Mouse (Mus musculus) retina, postnatal 1 day (tissue): ENCODE measurements around the gene Per3.
"Not testable (repeated sequence)": the region's sequence is repeated elsewhere in the genome, so short reads cannot be mapped to it uniquely, and the experiment has no call there.

ENCODE experiments used
- DNase-seq: peaks from one replicate; pipeline ENCODE4 v3.0.0-alpha.2; 2012

The Per3 gene

DNA sequence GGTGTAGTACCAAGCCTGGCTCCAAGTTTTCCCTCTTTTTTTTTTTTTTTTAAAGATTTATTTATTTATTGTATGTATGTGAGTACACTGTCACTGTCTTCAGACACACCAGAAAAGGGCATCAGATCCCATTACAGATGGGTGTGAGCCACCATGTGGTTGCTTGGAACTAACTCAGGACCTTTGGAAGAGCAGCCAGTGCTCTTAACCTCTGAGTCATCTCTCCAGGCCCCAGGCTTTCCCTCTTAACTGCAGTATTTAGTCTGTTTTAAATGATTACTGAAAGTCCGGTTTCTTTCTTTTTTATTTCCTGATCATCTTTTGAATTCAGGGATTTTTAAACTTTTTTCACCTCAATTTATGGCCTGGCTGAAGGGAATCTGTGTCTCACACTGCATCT lies 27.1 kb downstream of the Per3 start:
- not testable (repeated sequence) for DNase-seq

DNA sequence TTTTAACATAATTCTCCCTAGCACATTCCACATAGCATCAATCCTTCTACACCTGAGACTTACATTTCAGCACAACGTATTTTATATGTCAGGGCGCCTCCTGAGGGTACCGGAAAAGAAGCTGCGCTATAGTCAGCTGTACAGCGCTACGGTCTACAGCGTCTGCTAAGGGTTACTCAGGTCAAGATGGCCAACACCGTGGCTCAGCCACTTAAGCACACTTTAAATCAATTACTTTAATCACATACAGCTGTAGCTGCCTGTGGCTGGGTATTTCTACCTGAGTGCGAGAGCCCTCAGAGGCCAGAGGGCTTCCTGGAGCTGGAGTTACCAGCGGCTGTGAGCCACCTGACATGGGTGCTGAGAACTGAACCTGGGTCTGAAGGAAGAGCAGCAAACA lies 28.5 kb downstream of the Per3 start:
- DNase-seq, result no peak

DNA sequence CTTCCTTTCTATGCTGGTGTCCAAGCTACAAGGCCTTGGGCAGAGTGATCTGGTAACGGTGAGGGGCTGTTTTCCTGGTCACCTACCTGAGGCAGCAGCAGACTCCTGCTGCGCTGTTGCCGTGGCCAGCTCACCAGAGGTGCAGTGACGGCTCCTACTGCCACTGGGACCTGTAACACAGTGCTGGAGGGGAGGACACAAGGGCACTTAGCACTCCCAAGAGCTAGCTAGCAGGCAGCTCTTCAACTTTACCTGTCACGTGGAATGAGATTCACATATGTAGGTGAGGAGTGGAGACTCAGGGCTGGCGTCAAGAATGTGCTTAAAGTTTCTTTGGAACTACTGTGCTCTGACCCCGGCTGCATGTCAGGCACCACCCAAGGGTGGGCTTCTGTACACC lies 34.1 kb downstream of the Per3 start:
- no peak for DNase-seq

DNA sequence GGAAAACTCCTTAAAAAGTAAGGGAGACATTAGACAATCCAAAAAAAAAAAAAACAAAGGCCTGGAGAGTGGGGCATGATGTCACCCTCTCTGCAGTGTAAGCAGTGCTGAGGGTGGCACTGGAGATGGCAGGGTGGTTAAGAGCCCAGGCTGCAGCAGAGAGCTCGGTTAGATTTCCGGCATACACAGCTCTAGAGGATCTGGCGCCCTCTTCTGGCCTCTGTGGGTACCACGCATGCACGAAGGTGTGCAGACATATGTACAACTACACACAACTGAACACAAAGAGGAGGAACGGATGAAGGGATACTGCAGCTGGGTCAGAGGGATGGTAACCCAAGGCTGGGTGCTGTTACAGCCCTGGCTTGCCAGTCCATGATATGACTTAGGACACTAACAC lies 37.5 kb downstream of the Per3 start:
- peak; percentile 37 for DNase-seq

DNA sequence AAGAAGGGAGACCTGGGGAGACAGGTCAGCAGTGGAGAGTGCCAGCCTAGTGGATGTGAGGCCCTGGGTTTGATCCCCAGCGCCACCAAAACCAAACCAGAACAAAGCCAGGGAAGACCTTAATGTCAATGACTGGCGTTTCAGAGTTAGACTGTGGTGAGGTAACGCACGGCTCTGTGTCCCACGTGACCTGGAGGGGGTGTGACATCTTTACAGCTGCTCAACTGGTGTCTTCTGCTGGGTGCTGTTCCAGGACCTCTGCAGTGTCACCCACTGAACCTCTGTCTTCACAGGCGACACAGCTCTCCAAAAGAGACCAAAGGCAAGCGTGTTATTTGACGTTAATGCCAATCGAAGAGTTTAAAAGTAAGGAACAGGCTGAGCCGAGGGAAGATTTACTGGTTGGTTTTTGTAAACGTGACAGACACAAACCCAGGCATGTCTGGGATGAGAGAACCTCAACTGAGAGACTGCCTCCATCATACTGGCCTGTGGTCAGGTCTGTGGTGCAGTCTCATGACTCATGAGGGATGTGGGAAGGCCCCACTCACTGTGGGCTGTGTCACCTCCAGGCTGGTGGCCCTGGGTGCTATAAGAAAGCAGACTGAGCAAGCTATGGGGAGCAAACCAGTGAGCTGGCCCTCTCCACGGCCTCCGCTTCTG lies 38.7 kb downstream of the Per3 start:
- DNase-seq, result no peak

DNA sequence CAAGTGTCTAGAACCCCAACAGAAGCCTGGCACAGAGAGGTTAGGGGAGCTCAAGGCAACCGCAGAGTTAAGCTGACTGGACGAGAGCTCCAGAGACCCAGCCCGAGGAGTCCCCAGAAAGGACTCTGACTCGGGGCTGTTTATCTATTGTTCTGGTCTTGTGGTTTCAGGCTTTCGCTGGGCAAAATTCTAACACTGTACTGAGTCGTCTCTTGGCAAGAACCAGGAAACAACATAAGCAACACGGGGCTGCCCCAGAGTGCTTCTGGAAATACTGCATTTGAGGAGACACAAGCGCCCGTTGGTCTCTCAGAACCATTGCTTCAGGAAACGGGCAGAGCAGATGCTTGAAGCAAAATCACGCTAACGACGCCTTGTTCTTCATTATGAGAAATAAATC lies 43.1 kb downstream of the Per3 start:
- DNase-seq, result no peak

DNA sequence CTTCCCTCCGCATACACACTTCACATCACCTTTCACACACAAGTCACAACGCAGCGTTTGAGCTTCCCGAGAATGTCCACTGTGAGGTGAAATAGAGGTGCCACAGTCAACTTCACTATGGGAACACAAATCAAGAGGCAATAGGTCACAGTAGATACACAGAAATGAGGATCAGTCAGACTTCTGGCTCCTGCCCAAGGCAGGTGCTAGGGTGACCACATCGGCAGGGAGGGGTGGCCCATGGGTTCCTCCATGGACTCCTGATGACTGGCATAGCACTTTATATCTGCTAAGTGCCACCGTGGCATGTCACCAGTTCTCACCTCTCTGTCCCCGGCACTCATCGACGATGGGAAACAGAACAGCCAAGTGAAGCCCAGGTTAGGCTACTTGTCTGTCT lies 45.8 kb downstream of the Per3 start:
- DNase-seq, result no peak

DNA sequence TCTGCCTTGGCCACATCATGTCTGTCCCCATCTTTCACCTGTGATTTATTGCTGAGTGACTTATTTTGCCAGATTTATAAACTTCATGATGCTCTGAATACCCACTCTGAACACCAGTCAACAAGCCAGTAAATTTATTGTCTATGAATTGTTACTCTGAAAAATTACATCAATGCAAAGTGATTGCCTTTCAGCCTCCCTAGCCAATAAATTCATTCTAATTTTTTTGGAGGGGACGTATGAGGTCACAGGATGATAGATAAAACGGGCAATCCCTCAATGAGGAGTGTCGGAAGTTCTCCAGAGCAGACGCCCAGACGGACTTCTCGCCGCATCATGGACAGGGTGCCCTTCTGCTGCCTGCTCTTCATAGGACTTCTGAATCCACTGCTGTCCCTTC lies 47.7 kb downstream of the Per3 start, which contains the start of gene Uts2:
Gene Uts2 (plus strand): TSS at position 301 of the 400 bp plus-strand sequence.
- no peak for DNase-seq

DNA sequence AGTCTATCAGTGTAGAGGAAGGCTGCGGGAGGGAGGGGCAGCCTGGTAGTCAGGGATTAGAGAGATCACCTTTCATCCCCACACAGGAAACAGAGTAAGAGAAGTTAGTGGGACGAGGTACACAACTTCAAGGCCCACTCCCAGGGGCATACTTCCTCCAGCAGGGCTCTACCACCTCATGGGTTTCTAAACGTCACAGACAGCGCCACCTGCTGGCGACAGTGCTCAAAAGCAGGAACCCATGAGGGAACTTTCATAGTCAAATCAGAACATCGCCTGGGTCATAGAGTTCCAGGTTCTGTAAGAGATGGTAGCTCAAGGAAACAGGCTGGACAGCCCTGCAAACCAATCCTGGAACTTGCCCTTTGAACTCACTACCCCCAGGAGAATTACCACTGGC lies 54.3 kb downstream of the Per3 start:
- peak; percentile 38 for DNase-seq

DNA sequence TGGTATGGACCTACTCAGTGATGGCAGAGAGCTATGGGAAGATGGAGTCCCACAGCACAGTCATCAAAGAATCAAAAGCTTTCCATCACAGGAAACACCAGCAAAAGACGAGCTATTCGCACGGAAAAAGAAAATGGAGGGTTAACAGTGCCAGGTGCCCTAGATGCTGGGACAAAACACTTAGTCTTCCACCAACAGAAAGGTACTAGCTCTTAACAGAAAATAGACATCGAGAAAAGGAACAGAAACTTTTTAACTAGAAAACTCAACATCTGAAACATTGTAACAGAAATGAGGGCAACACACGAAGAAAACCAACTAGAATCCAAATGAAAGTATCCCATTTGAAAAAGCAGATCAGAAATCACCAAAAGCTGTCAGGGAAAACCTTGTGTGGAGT lies 64.3 kb downstream of the Per3 start:
- no peak for DNase-seq

DNA sequence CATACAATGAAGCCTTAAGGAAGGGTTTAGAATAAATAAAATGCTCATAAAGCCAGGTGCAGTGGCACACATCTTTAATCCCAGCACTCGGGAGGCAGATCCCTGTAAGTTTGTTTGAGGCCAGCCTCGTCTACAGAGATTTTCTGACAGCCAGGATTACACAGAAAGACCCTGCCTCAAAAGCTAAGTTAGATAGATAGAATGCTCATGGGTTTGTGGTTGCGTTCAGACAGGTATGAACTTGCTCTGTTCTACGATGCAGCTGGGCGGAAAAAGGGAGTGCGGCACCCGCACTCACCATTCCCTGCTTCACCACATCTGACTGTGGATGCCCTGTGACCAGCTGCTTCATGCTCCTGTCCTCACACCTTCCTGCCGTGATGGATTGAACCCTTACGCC lies 65.0 kb downstream of the Per3 start:
- DNase-seq, result no peak

DNA sequence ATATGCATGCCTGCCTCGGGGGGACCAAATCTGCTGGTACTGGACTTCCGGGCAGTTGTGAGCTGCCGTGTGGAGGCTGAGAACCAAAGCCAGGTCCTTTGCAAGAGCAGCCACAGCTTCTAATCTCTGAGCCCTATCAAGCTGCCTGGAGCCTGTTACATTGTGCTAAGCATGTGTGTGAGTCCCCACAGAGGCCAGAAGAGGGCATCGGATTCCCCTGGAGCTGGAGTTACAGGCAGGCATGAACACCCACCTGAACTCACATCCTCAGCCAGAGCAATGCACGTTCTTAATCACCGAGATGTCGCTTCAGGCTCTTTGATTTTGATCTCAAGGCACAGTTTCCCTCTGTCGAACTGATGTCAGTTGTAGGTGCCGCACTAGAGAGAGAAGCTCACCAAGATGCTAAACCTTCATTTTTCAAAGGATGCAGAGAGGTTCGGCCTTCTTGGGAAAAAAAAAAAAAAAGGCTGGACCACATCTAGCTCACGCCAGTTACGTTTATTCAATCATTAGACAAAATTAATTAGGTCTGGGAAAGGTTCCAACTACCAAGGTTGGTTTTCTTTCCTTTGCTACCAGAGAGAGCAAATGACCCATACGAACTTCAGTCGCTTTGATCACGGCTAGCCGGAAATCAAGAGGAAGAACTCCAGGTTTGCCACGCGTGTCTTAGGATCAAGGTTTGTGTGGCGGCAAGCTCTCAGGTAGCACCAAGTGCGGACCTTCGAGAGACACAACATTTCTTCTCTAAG lies 66.1 kb downstream of the Per3 start:
- DNase-seq, result no peak

DNA sequence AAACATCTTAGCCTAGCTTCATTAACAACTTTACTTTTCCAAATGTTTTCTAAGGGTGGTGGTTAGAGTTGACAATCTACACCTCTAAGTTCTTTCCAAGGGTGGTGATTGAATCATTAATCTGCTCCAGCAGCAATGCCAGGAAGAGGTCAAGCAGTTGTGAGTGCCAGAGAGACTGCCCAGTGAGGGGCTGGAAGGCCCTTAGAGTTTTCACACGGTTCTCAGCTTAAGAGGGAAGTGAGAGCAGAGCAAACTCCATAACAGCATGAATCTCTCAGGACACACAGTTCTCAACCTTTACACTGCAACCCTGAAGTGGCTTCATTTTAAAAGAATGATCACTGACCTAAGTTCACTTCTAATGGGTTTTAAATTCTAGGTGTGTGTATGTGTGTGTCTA lies 69.3 kb downstream of the Per3 start:
- no peak for DNase-seq

DNA sequence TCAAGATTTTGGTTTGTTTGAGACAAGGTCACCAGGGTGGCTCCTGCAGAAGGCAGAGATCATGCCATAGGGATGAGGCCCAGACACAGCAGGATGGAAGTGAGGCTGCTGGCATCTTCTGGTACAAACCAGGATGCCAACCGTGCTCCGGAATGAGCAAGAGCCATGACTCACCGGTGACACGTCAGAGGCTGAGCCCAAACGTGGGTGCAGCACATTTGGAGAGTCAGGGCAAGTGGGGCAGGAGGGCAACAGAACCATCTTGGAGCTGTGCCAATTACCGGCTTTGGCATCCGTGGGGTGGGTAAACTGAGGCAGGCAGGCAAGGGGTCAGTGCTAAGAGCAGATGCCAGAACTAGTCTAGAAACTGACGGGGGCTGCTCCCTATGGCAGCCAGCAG lies 71.2 kb downstream of the Per3 start:
- no peak for DNase-seq

DNA sequence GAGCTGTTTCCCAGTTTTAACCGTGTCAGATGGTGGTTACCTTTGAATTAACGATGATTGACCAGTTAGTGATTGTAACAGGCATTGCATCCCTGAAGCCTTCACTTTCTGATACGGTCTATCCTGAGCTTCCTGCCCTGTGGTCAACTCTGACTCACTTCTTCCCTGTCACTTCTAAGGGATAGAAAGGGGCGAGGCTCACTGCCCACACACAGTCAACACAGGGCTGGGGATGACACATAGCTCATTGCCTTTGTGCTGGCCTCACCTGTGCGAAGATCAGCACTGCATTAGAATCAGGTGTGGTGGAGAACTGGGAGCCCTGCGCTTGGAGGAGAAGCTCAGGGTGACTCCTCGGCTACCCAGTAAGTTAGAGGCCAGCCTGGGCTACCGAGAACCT lies 75.5 kb downstream of the Per3 start:
- no peak for DNase-seq

DNA sequence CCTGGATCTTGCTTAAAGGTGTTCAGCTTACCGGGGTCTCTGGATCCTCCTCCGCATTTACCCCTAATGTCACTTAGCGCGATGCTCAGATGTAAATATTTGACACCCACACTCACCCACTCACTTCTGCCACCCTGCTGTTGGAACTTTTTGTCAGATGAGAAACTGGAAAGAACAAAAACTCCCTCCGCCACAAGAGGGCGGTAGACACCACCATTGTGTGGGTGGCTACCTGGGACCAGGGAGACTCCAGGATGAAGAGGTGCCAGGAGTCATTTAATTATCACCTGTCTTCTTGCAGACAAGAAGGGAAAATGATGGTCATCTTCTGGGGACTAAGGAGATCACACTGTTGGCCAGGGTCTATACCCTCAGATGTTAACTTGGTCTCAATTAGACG lies 77.9 kb downstream of the Per3 start:
- peak; percentile 67 for DNase-seq

DNA sequence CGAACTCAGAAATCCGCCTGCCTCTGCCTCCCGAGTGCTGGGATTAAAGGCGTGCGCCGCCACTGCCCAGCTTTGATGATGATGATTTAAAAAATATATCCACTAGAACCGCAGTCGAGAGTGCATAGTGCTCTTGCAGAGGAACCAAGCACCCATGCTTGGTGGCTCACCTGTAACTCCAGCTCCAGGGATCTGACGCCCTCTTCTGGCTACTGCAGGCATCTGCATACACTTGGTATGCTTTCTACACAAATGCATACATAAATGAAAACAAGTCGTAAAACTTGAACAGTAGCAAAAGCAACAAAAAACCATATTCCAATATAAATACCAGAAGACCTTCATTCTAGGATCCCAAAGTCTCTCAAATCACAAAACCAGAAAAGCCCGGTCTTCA lies 78.9 kb downstream of the Per3 start:
- no peak for DNase-seq

DNA sequence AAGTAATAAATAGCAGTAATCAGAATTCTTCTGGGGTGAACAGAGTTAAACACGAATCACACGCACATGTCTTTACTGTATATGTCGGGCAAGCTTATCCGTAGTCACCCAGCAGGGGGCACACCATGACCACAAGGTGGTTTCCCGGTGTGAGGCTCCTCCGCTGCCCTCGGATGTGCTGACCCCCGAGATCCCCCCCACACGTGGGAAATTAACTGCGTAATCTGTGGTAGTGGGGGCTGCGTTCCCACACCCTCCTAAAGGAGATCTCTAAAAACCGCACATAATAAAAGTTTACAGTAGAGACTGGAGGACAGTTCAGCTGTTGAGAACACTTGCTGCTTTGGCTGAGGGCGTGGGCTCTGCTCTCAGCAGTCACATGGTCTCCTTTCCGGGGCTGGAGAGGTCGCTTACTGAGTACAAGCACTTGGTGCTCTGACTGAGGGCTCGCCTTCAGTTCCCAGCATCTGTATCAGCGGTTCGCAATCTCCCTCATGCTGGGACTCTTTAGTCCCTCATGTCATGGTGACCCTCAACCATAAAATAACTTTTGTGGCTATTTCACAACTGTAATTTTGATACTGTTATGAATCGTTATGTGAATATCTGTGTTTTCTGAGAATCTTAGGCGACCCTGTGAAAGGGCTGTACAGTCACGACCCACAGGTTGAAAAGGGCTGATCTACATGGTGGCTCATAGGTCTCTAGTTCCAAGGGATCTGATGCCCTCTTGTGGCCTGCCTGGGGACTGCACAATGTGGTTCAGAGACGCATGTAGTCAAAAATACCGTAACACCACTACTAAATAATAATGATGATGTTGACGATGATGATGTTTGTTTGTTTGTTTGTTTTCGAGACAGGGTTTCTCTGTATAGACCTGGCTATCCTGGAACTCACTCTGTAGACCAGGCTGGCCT lies 79.6 kb downstream of the Per3 start:
- peak; percentile 84 for DNase-seq

DNA sequence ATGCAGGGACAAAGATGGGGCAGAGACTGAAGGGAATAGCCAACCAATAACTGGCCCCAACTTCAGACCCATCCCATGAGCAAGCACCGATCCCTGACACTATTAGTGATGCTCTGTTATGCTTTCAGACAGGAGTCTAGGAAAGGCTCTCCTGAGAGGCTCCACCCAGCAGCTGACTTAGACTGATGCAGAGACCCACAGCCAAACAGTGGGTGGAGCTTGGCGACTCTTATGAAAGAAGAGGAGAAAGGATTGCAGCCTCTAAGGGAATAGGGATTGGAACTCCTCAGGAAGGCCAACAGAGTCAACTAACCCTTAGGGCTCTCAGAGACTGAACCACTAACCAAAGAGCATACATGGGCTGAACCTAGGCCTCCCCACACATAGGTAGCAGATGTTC lies 80.8 kb downstream of the Per3 start:
- DNase-seq, result no peak

DNA sequence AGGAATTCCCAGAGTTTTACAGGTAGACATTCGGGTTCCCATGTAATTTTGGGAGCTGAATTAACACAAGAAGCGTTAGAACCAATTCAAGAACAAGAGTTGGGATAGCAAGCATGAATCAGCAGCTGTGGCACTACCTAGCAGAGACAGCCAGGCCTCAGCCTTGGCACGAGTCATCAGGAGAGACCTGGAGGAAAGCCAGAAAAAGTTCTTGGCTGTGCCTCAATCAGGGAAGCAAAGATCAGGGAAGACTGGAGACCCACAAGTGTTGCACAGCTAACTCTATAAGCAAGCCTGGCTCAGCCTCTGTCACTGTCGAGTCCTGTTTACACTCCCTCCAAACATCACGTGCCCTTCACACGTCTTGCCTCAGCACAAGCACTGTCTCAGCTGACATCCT lies 82.2 kb downstream of the Per3 start:
- no peak for DNase-seq

DNA sequence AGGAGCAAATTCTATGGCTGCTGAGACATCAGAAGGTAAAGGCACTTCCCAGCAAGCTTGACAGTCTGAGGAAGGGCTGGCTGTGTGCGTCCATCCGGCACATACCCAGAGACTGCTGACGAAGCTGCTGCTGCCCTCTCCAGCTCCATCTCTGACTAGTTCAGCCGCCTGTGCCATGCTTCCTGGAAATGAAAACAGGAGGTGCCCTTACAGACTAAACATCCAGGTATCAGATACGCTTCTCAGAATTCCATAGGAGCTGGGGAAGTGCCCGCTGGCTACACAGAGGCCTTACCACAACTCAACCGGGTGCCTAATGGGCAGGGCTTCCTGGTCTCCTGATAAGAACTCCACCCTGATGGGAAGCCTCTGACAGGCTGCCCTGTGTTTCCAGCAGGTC lies 85.9 kb downstream of the Per3 start:
- DNase-seq, result no peak

DNA sequence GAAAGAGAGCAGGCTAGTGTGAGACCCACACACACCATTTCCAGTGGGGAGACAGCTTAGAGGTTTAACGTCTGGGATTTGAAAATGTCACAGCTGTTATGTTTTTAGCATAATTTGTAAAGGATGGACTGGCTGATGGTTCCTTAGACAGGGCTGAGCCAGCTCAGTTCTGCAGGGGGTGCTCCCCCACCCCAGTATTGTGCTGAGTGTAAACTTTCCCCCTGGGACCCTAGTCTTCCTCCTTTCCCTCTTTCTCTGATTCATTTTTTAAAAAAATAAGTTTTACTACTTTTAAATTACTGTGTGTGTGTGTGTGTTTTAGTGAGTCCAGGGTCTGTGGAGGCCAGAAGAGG lies 87.4 kb downstream of the Per3 start:
- no peak for DNase-seq

DNA sequence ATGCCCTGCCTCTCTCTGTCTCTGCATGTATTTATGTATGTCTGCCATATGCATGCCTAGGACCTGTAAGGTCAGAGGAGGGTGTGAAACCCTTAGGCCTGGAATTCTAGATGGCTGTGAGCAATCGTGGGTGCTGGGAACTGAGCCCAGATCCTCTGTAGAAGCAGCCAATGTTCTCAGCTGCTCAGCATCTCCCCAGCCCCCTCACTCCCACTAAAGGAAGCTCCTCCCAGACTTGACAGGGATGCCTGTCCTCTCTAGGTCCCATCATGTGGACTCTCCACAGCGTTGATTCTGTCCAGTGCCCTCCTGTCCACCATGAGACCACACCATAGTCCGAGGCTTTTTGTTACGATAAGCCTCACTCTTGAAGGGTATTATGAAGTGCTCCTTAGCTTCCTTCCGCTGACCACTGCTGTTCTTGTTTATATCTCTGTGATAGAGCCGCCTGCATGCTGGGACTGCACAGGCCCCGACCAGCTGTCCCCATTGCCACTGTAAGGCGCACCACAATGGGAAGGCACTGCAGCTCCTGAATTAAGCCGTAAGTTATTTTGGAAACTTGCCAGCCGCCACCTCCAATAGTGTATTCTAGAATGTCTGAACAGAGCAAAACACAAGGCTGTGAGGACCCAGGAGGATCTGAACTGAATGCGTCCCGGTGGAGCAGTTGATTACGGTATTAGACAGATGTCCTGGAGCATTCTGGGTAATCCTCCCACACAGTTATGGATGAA lies 87.9 kb downstream of the Per3 start:
- peak; percentile 81 for DNase-seq
